Mouse (Mus musculus) stomach, postnatal 0 days (tissue): Measurements from ENCODE around the gene Bach2. TPM values are rescaled to one million over a fixed set of nuclear protein-coding genes. Genes with fewer than 3 reads are reported as not detected.

Experiments used
- ATAC-seq: fragments of 200-750 bp; cut with Nextera tagmentation; 2 replicates; pipeline ENCODE4 v1.8.0; 2017; ENCODE audit not compliant: low FRiP score, low TSS enrichment
- DNase-seq: peaks from one replicate; pipeline ENCODE4 v3.0.0-alpha.2; 2016; ENCODE audit warnings: low spot score
- H3K27ac ChIP-seq: fragments of 300-500 bp; sonication (generic); replicated peaks from 2 replicates; pipeline ENCODE4 v1.5.1; 2014; ENCODE audit warnings: mild to moderate bottlenecking, control low read depth
- H3K27me3 ChIP-seq: fragments of 300-500 bp; sonication (generic); 2 replicates; pipeline ENCODE4 v1.6.1; 2014; ENCODE audit warnings: low read length; ENCODE audit not compliant: control insufficient read depth, insufficient read depth
- H3K36me3 ChIP-seq: fragments of 300-500 bp; sonication (generic); 2 replicates; pipeline ENCODE4 v1.6.1; 2014; ENCODE audit warnings: low read length, mixed read lengths; ENCODE audit not compliant: control insufficient read depth, insufficient read depth
- H3K4me1 ChIP-seq: fragments of 300-500 bp; sonication (generic); replicated peaks from 2 replicates; pipeline ENCODE4 v1.6.1; 2014; ENCODE audit warnings: antibody characterized with exemption; ENCODE audit not compliant: control insufficient read depth, insufficient read depth
- H3K4me2 ChIP-seq: fragments of 300-500 bp; sonication (generic); replicated peaks from 2 replicates; pipeline ENCODE4 v1.6.1; 2014; ENCODE audit warnings: low read depth, mild to moderate bottlenecking, control low read depth, moderate library complexity
- H3K4me3 ChIP-seq: fragments of 300-500 bp; sonication (generic); 2 replicates; pipeline ENCODE4 v1.5.1; 2014; ENCODE audit warnings: low read depth, low read length, control low read depth
- H3K9ac ChIP-seq: fragments of 300-500 bp; sonication (generic); 2 replicates; pipeline ENCODE4 v1.6.1; 2014; ENCODE audit warnings: mild to moderate bottlenecking, low read length, control low read depth, mixed read lengths
- H3K9me3 ChIP-seq: fragments of 300-500 bp; sonication (generic); 2 replicates; pipeline ENCODE4 v1.6.1; 2016; ENCODE audit warnings: low read length; ENCODE audit not compliant: control insufficient read depth
- CTCF ChIP-seq: IDR thresholded peaks from 2 replicates; pipeline ENCODE4 v1.5.1; 2016; ENCODE audit warnings: antibody characterized with exemption, low read depth, mild to moderate bottlenecking, moderate library complexity
- EP300 ChIP-seq: optimal IDR thresholded peaks from 2 replicates; pipeline ENCODE3; 2016; ENCODE audit warnings: antibody characterized with exemption
- WGBS: fragments of 180-500 bp; shearing (Covaris S2); extraction: QIAGEN DNeasy Blood & Tissue Kit; methylation state at CpG from one replicate; pipeline ENCODE4 v1.1.7; 2014; 5-methylcytosine and 5-hydroxymethylcytosine counted together
- polyA plus RNA-seq: library from polyadenylated mRNA; unstranded; fragments of >200 nt; fragmentation: Nextera tagmentation; extraction: Ambion mirVana; gene quantifications from 2 replicates; pipeline ENCODE4 v1.2.1, GENCODE M21; 2015

Gene Bach2
- polyA plus RNA-seq, 1 experiment from 2014 or later: 1.9 TPM

DNA sequence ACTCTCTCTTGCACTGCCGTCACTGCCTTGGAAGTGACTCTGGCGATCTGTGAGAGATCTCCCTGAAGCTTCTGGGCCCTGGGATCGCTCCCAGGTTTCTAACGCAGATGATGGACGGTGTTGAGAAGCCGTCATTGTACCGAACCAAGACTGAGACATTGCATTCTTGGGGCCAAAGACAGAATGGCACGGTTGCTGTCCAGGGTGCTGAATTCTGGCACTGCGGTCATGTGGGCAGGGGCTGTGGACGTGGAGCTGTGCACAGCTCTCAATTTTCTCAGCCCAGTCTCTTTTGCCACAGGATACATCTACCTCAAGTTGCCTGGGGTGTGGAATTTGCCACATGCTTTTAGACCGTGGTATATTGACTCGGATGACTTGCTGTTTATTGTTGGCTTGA, 362.5 kb downstream of the Bach2 start:
- H3K9me3 ChIP-seq: no peaks in the 10 kb centered on the region
- no peak overlapping the region for H3K27ac ChIP-seq
- H3K9ac ChIP-seq: no peak overlapping the region
- DNase-seq (peak; percentile 73), ATAC-seq (no peak)
- H3K4me1 ChIP-seq: no peaks in the 10 kb centered on the region
- WGBS: 20% methylated on average over 12 of the region's 12 CpGs
- no peak overlapping the region for H3K4me3 ChIP-seq
- H3K27me3 ChIP-seq: no peaks in the 10 kb centered on the region
- no peaks in the 10 kb centered on the region for H3K36me3 ChIP-seq
- TF ChIP-seq CTCF: no peak
- no peak for TF ChIP-seq EP300
- no peak overlapping the region for H3K4me2 ChIP-seq

DNA sequence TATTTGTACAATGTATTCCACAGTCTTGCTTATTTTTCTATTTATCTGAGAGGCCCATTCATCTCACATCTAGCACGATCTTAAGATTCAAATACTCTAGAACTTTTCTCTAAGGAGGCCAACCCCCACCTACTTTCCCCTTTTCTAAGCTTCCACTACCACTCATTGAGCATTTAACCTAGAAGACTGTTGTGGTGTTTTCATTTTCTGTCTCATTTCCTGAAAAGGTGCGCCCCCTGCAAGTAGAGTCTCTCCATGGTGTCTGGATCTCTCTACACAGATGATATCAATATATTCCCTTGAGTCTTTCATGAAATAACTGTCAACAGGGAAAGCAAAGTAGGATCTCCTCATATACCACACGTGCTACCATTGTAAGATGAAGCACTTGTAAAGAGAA, 364.1 kb downstream of the Bach2 start, which contains the start of gene Gja10:
Gja10 (minus strand) TSS at position 101 of the 400 bp plus-strand sequence.
- ATAC-seq (no peak), DNase-seq (no peak)
- WGBS: 59% methylated on average over 3 of the region's 3 CpGs
- no peaks in the 10 kb centered on the region for H3K27me3 ChIP-seq
- no peak within 1 kb of the TSS for H3K27ac ChIP-seq
- H3K36me3 ChIP-seq: no peaks in the 10 kb centered on the region
- H3K9ac ChIP-seq: no peak within 1 kb of the TSS
- no peak for TF ChIP-seq EP300
- no peak for TF ChIP-seq CTCF
- H3K4me2 ChIP-seq: no peak within 1 kb of the TSS
- no peaks in the 10 kb centered on the region for H3K4me1 ChIP-seq
- no peak within 1 kb of the TSS for H3K4me3 ChIP-seq
- no peaks in the 10 kb centered on the region for H3K9me3 ChIP-seq

GRCm38 (mm10) chr4:32615034-32615881, 376.7 kb downstream of the Bach2 start, which contains the start of gene Casp8ap2:
Gene Casp8ap2, plus strand, starts transcription at chr4:32615451.
- Histone ChIP-seq H3K36me3 (no peaks in the 10 kb centered on the region), H3K9me3 (no peaks in the 10 kb centered on the region), H3K9ac (peak within 1 kb of the TSS; percentile 90), H3K4me1 (no peaks in the 10 kb centered on the region), H3K27ac (peak within 1 kb of the TSS; percentile 86), H3K27me3 (no peaks in the 10 kb centered on the region), H3K4me2 (peak within 1 kb of the TSS; percentile 67), H3K4me3 (peak within 1 kb of the TSS; percentile 90)
- ATAC-seq: peak; percentile 100
- WGBS: under 1% methylated on average over 53 of the region's 67 CpGs
- peak; percentile 99 for DNase-seq
- TF ChIP-seq EP300 (no peak), CTCF (0 out of 2 replicates have a peak, but pooled peaks have one; percentile 11)

DNA sequence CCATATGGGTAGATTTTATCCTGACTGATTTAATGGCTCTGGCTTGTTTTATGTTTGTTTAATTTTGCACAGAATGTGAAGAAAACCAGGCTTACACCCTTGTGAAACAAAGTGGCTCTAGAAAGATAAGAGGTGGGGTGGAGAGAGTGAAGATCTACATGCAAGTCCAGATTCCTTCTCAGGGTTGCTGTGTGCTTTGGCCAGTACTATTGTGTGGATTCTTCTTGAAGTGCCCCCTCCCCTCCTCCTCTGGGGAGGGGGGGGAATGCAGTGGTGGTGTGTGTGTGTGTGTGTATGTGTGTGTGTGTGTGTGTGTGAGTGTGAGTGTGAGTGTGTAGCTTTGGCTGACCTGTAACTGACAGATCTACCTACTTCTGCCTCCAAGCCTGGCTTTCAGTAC, 383.0 kb downstream of the Bach2 start:
- Histone ChIP-seq H3K27me3 (no peaks in the 10 kb centered on the region), H3K4me2 (no peak overlapping the region), H3K9ac (no peak overlapping the region), H3K4me1 (no peaks in the 10 kb centered on the region), H3K4me3 (no peak overlapping the region), H3K9me3 (no peaks in the 10 kb centered on the region), H3K27ac (no peak overlapping the region), H3K36me3 (no peaks in the 10 kb centered on the region)
- no peak for TF ChIP-seq CTCF
- no peak for TF ChIP-seq EP300
- ATAC-seq (no peak), DNase-seq (no peak)
